Mouse (Mus musculus): Measurements from ENCODE around the gene Chd2. TPM values are rescaled to one million over a fixed set of nuclear protein-coding genes. Genes with fewer than 3 reads are reported as not detected.

Chd2 gene
- polyA plus RNA-seq, 2 experiments, result 55.6 to 56.5 TPM

- no peak for TF ChIP-seq POLR2A (IDR thresholded peaks at IDR 0.05; ENCODE audit: borderline replicate concordance, extremely low read depth, insufficient read depth, insufficient read length)
- Histone ChIP-seq H3K4me1 (ENCODE audit: control insufficient read depth, insufficient read depth, low read length) (peaks cover 31% of the 10 kb centered on the region), H3K9me3 (ENCODE audit: control insufficient read depth, low read length) (no peaks in the 10 kb centered on the region), H3K4me3 (replicated peaks; ENCODE audit: low read length) (peak overlapping the region; percentile 68), H3K27me3 (ENCODE audit: control insufficient read depth, insufficient read depth, low read length) (no peaks in the 10 kb centered on the region), H3K4me2 (replicated peaks; ENCODE audit: low read depth, low read length, severe bottlenecking) (peak overlapping the region; percentile 71), H3K27ac (replicated peaks; ENCODE audit: low read depth, low read length) (peak overlapping the region; percentile 93), H3K36me3 (ENCODE audit: control insufficient read depth, insufficient read depth, low read length) (0 out of 2 replicates have a peak, but pooled peaks cover 6% of the 10 kb centered on the region), H3K9ac (ENCODE audit: low read depth, low read length, severe bottlenecking) (peak overlapping the region; percentile 87)
- DNase-seq (ENCODE audit: low spot score), result peak; percentile 42
- 1% methylated on average over 18 of the region's 18 CpGs for WGBS
- ATAC-seq (ENCODE audit: low FRiP score, low read depth), result peak; percentile 28
Measured at GRCm38 (mm10) chr7:73390426-73391001, 151.1 kb downstream of the Chd2 start.

- TF ChIP-seq POLR2A (IDR thresholded peaks at IDR 0.05; ENCODE audit: borderline replicate concordance, extremely low read depth, insufficient read depth, insufficient read length), result no peak
- Histone ChIP-seq H3K4me3 (replicated peaks; ENCODE audit: low read length) (peak overlapping the region; percentile 68), H3K9ac (ENCODE audit: low read depth, low read length, severe bottlenecking) (peak overlapping the region; percentile 13; the same call in 1 of the 2 replicates), H3K9me3 (ENCODE audit: control insufficient read depth, low read length) (no peaks in the 10 kb centered on the region), H3K4me1 (ENCODE audit: control insufficient read depth, insufficient read depth, low read length) (peaks cover 25% of the 10 kb centered on the region), H3K27ac (replicated peaks; ENCODE audit: low read depth, low read length) (peak overlapping the region; percentile 93), H3K27me3 (ENCODE audit: control insufficient read depth, insufficient read depth, low read length) (no peaks in the 10 kb centered on the region), H3K4me2 (replicated peaks; ENCODE audit: low read depth, low read length, severe bottlenecking) (peak overlapping the region; percentile 71), H3K36me3 (ENCODE audit: control insufficient read depth, insufficient read depth, low read length) (0 out of 2 replicates have a peak, but pooled peaks cover 6% of the 10 kb centered on the region)
- ATAC-seq (ENCODE audit: low FRiP score, low read depth) (peak; percentile 30; the same call in 1 of the 2 replicates), DNase-seq (ENCODE audit: low spot score) (peak; percentile 46)
- 1% methylated on average over 15 of the region's 15 CpGs for WGBS
Measured at GRCm38 (mm10) chr7:73389871-73390294, 151.7 kb downstream of the Chd2 start.

- no peaks in the 10 kb centered on the region for H3K27me3 ChIP-seq (ENCODE audit: control insufficient read depth, insufficient read depth, low read length)
- 9% methylated on average over 9 of the region's 9 CpGs for WGBS
- no peak for ATAC-seq (ENCODE audit: low FRiP score, low read depth)
- H3K4me3 ChIP-seq (replicated peaks; ENCODE audit: low read length), result peak overlapping the region; percentile 68
- H3K4me2 ChIP-seq (replicated peaks; ENCODE audit: low read depth, low read length, severe bottlenecking), result peak overlapping the region; percentile 71
- H3K4me1 ChIP-seq (ENCODE audit: control insufficient read depth, insufficient read depth, low read length), result peaks cover 22% of the 10 kb centered on the region
- no peak for TF ChIP-seq POLR2A (IDR thresholded peaks at IDR 0.05; ENCODE audit: borderline replicate concordance, extremely low read depth, insufficient read depth, insufficient read length)
- H3K27ac ChIP-seq (replicated peaks; ENCODE audit: low read depth, low read length), result 0 out of 2 replicates have a peak overlapping the region, but pooled peaks have one; percentile 28
- H3K9me3 ChIP-seq (ENCODE audit: control insufficient read depth, low read length), result no peaks in the 10 kb centered on the region
- H3K36me3 ChIP-seq (ENCODE audit: control insufficient read depth, insufficient read depth, low read length), result 0 out of 2 replicates have a peak, but pooled peaks cover 6% of the 10 kb centered on the region
- H3K9ac ChIP-seq (ENCODE audit: low read depth, low read length, severe bottlenecking), result no peak overlapping the region
- no peak for DNase-seq (ENCODE audit: low spot score)
Measured at GRCm38 (mm10) chr7:73389419-73389818, 152.2 kb downstream of the Chd2 start.

GRCm38 (mm10) chr7:73388866-73389265 is 152.8 kb downstream of the Chd2 start:
- H3K4me2 ChIP-seq (replicated peaks; ENCODE audit: low read depth, low read length, severe bottlenecking), result no peak overlapping the region
- whole genome bisulfite sequencing, result 63% methylated on average over 2 of the region's 2 CpGs
- ATAC-seq (ENCODE audit: low FRiP score, low read depth), result no peak

GRCm38 (mm10) chr7:73382843-73383242 is 158.8 kb downstream of the Chd2 start:
- Histone ChIP-seq H3K36me3 (ENCODE audit: control insufficient read depth, insufficient read depth, low read length) (no peaks in the 10 kb centered on the region), H3K4me1 (ENCODE audit: control insufficient read depth, insufficient read depth, low read length) (no peaks in the 10 kb centered on the region; the same call in 1 of the 2 replicates), H3K27me3 (ENCODE audit: control insufficient read depth, insufficient read depth, low read length) (0 out of 2 replicates have a peak, but pooled peaks cover 4% of the 10 kb centered on the region), H3K9me3 (ENCODE audit: control insufficient read depth, low read length) (no peaks in the 10 kb centered on the region), H3K4me2 (replicated peaks; ENCODE audit: low read depth, low read length, severe bottlenecking) (no peak overlapping the region), H3K4me3 (replicated peaks; ENCODE audit: low read length) (no peak overlapping the region), H3K9ac (ENCODE audit: low read depth, low read length, severe bottlenecking) (no peak overlapping the region), H3K27ac (replicated peaks; ENCODE audit: low read depth, low read length) (no peak overlapping the region)
- no peak for TF ChIP-seq POLR2A (IDR thresholded peaks at IDR 0.05; ENCODE audit: borderline replicate concordance, extremely low read depth, insufficient read depth, insufficient read length)
- ATAC-seq (ENCODE audit: low FRiP score, low read depth) (no peak), DNase-seq (ENCODE audit: low spot score) (no peak)
- 71% methylated on average over 7 of the region's 7 CpGs for WGBS

More at GRCm38 (mm10) chr7:73388866-73389265, 152.8 kb downstream of the Chd2 start:
- H3K36me3 ChIP-seq (ENCODE audit: control insufficient read depth, insufficient read depth, low read length), result 0 out of 2 replicates have a peak, but pooled peaks cover 6% of the 10 kb centered on the region
- peaks cover 17% of the 10 kb centered on the region for H3K4me1 ChIP-seq (ENCODE audit: control insufficient read depth, insufficient read depth, low read length)
- H3K9ac ChIP-seq (ENCODE audit: low read depth, low read length, severe bottlenecking), result no peak overlapping the region
- H3K4me3 ChIP-seq (replicated peaks; ENCODE audit: low read length), result no peak overlapping the region
- H3K27me3 ChIP-seq (ENCODE audit: control insufficient read depth, insufficient read depth, low read length), result no peaks in the 10 kb centered on the region
- no peak for TF ChIP-seq POLR2A (IDR thresholded peaks at IDR 0.05; ENCODE audit: borderline replicate concordance, extremely low read depth, insufficient read depth, insufficient read length)
- H3K9me3 ChIP-seq (ENCODE audit: control insufficient read depth, low read length), result no peaks in the 10 kb centered on the region
- no peak for DNase-seq (ENCODE audit: low spot score)
- H3K27ac ChIP-seq (replicated peaks; ENCODE audit: low read depth, low read length), result no peak overlapping the region

All from limb, embryonic 14.5 days (tissue).